1 mouse cellular context compared by ENCODE assay signal in the genomic region with DNA sequence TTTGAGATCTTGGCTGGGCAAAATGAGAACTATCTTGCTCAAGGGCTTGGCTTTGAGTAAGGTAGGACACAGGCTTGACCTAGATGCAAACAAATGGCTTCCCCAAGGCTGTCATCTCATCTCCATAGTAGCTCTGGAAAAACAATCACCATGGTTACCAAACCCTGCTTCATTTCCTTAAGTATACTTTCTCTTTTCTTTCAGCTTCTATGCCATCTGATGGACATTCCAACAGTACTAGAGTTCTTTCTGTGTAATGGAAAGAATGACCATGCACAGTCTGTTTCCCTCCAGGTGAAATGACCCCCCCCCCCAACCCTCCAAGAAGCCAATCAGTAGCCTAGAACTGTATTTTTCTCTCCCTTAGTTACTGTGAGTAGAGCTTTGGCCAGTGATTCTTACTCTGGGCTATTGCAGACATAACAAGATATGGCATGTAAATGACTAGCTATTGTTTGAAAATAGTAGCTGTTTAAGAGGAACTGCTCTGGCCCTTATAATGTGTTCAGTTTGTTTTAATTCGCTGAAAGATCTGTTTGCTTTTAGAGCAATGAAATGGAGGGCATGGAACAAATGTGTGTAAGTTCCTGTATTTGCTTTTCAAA.
TF ChIP-seq lines count a peak whose summit lies in the region.

No protein-coding gene starts in this region.

TF ChIP-seq in CH12.LX, 34 proteins besides CTCF, POLR2A, EP300 and RAD21 (continued from another document):
- TF ChIP-seq BHLHE40 (IDR thresholded peaks at IDR 0.05; ENCODE audit: low read depth, low read length) = peak; percentile 69
- peak; percentile 30; the same call in 1 of the 2 replicates for TF ChIP-seq HCFC1 (IDR thresholded peaks at IDR 0.05; ENCODE audit: low read depth, low read length)
- peak; percentile 19; the same call in 1 of the 2 replicates for TF ChIP-seq SMC3 (IDR thresholded peaks at IDR 0.05; ENCODE audit: low read depth, low read length)
- no peak; the same call in 1 of the 2 replicates for TF ChIP-seq ZC3H11A (IDR thresholded peaks at IDR 0.05; ENCODE audit: low read depth, low read length)
- peak; percentile 89 for TF ChIP-seq TCF12 (IDR thresholded peaks at IDR 0.05; ENCODE audit: low read depth, low read length)
- peak; percentile 87; the same call in 1 of the 2 replicates for TF ChIP-seq CHD1 (IDR thresholded peaks at IDR 0.05; ENCODE audit: low read depth, low read length)
- TF ChIP-seq UBTF (IDR thresholded peaks at IDR 0.05; ENCODE audit: low read depth, low read length) = no peak
- no peak for TF ChIP-seq MYC (IDR thresholded peaks at IDR 0.05; ENCODE audit: low read depth, low read length)
- TF ChIP-seq GABPA (IDR thresholded peaks at IDR 0.05; ENCODE audit: insufficient replicate concordance, low read depth, low read length) = no peak
- no peak for TF ChIP-seq USF2 (conservative IDR thresholded peaks at IDR 0.05; ENCODE audit: low read depth, low read length)
